Mouse (Mus musculus): ENCODE results near the gene Fam214a. TPM values are rescaled to one million over a fixed set of nuclear protein-coding genes. Genes with fewer than 3 reads are reported as not detected.

The Fam214a gene
- total RNA-seq, 2 experiments from 2014 or later: 13.3 to 15.9 TPM

- no peak for DNase-seq
These were observed 80.5 kb downstream of the Fam214a start for GRCm38 (mm10) chr9:75033141-75033540.

- no peak for DNase-seq
These were observed 82.0 kb downstream of the Fam214a start for GRCm38 (mm10) chr9:75034691-75035090.

GRCm38 (mm10) chr9:75035944-75036343 lies 83.3 kb downstream of the Fam214a start:
- DNase-seq: no peak

- DNase-seq: peak; percentile 83
These were observed 85.0 kb downstream of the Fam214a start, which contains the start of gene Arpp19 for GRCm38 (mm10) chr9:75037451-75038356. Gene Arpp19, plus strand, starts transcription at chr9:75037614.

GRCm38 (mm10) chr9:75038357-75038688 lies 85.6 kb downstream of the Fam214a start:
- no peak for DNase-seq

- DNase-seq: no peak
These were observed 87.9 kb downstream of the Fam214a start for GRCm38 (mm10) chr9:75040566-75040965.

GRCm38 (mm10) chr9:75041840-75042525 lies 89.3 kb downstream of the Fam214a start:
- DNase-seq: no peak

- DNase-seq: no peak
These were observed 90.5 kb downstream of the Fam214a start for GRCm38 (mm10) chr9:75043191-75043590.

- no peak for DNase-seq
These were observed 94.4 kb downstream of the Fam214a start for GRCm38 (mm10) chr9:75047079-75047478.

- DNase-seq: peak; percentile 15
These were observed 96.4 kb downstream of the Fam214a start for GRCm38 (mm10) chr9:75049100-75049499.

- DNase-seq: peak; percentile 77
These were observed 97.3 kb downstream of the Fam214a start for GRCm38 (mm10) chr9:75050003-75050402.

- no peak for DNase-seq
These were observed 99.2 kb downstream of the Fam214a start for GRCm38 (mm10) chr9:75051841-75052240.

- DNase-seq: no peak
These were observed 102.4 kb downstream of the Fam214a start for GRCm38 (mm10) chr9:75055046-75055445.

GRCm38 (mm10) chr9:75064678-75065331 lies 112.1 kb downstream of the Fam214a start:
- no peak for DNase-seq

- no peak for DNase-seq
These were observed 117.9 kb downstream of the Fam214a start, which contains the start of gene Myo5a for GRCm38 (mm10) chr9:75070457-75071028. Gene Myo5a, plus strand, starts transcription at chr9:75071015.

- DNase-seq: peak; percentile 71
These were observed 118.5 kb downstream of the Fam214a start for GRCm38 (mm10) chr9:75071029-75071705.

GRCm38 (mm10) chr9:75071706-75072192 lies 119.1 kb downstream of the Fam214a start:
- DNase-seq: peak; percentile 18

- DNase-seq: no peak
These were observed 119.7 kb downstream of the Fam214a start for GRCm38 (mm10) chr9:75072361-75072760.

- DNase-seq: no peak
These were observed 124.5 kb downstream of the Fam214a start for GRCm38 (mm10) chr9:75077191-75077590.
